Mouse (Mus musculus): ENCODE measurements around the gene Tyr.

GRCm38 (mm10) chr7:87413271-87413670, 80.0 kb downstream of the Tyr start:
- TF ChIP-seq GATA1 (IDR thresholded peaks at IDR 0.05; ENCODE audit: borderline replicate concordance, low read length) (no peak), FLI1 (IDR thresholded peaks at IDR 0.05; ENCODE audit: low read length) (no peak)
